Mouse (Mus musculus) c-Kit-negative CD71-positive TER-119-positive erythroid progenitor cells, embryonic 14.5 days (primary cell): ENCODE data around the gene Isx.

ENCODE experiments used
- DNase-seq: peaks from one replicate; pipeline ENCODE4 v3.0.0-alpha.2; 2013; ENCODE audit warnings: low read depth, low spot score

The Isx gene

DNA sequence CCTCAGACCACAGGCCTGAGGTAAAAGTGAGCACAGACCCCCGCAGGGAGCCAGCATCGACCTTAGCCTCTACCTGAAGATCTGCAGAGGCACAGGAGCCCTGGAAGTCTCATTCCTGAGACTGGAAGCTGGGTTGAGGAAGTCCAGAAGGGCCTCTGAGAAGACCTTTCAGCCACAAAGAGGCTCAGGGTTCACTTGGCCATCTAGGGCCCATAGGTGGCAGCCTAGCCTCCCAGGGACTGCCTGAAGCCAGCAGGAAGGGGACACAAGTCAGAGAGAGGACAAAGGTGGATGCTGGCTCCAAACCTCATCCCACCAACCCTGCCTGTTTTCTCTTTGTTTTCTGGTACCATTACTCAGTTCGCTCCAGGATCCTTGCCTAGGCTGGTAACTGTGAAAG, at the start of gene Isx:
Isx (plus strand) TSS at position 234 of the 400 bp plus-strand sequence.
- no peak for DNase-seq

DNA sequence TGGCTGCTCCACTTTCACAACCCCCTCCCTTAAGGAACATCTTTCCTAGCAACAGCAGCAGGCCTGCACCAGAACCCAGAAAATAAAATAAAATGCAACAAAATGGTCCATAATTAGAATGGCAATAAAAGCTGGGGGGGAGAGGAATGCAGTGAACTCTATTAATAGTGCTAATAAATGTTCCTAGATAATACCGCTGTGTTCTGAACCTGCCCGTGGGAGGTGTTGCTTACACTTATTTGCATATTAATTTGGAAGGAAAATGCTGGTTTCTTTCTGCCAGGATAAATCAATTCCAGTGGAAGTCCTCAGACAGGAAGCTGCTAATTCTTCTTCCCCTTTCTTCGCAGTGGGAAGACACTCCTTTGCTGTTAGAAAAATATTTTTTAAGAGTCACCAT, 45.3 kb upstream of the Isx start:
- no peak for DNase-seq

DNA sequence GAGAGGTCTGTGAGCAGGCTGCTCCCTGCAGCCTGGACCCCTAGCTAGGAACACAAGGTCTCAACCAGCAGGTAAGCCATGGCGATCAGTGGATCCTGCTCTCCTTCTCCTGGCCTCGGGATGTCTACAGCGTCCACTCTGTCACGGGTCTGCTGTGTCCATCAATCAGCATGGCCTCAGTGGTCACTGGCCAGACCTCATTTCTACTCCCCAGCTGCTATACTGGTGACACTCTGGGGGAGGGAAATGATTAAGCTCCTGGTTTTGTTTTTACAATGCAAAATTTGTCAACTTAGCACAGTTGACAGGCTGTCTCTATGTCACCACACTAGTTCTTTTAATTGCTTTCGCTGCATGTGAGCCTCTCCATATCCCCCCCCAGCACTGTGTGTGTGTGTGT, 41.7 kb upstream of the Isx start:
- no peak for DNase-seq

DNA sequence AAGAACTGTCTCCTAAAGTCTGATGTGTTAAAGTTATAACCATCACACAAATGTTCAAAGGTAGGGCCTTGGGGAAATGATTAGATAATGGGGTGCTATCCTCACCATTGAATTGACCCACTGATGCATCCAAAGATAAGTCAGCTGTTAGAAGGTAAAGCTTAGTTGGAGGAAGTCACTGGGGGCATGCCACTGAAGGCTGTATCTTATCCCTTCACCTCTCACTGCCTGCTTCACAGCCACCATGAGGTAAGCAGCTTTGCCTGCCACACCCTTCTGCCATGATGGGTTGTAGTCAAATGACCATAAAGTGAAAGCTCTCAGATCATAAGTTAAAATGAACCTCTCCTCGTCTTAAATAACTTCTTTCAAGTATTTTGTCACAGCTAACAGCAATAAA, 38.7 kb upstream of the Isx start:
- no peak for DNase-seq

DNA sequence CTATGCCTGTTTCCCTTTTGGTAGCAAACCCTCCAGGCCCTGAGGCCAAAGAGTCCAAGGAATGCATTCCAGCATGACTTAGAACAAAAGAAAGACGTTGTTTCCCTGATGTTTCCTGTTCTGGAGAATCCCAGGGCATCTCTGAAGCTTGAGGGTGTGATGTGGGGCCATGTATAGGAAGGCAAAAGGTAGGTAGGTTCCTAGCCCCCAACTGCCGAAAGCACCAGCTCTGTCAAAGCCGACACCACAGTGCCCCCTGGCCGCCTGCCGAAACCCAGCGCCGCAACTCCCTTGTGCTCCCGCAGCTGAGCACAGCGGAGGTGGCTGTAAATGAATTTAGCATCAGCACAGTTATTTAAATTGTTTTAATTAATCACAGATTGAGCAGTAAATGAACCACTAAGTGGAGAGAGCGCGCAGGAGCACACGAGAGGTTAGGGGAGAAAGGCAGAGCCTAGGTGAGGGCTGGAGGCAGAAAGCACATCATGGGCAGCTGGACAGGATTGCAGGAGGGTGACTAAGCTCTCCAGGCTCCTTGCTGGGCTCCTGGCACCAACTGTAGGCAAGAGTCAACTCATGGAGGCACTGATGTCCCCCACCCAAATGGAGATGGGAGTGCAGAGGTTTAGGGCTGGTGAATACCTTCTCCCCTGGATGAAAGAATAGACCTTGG, 25.5 kb upstream of the Isx start:
- no peak for DNase-seq

DNA sequence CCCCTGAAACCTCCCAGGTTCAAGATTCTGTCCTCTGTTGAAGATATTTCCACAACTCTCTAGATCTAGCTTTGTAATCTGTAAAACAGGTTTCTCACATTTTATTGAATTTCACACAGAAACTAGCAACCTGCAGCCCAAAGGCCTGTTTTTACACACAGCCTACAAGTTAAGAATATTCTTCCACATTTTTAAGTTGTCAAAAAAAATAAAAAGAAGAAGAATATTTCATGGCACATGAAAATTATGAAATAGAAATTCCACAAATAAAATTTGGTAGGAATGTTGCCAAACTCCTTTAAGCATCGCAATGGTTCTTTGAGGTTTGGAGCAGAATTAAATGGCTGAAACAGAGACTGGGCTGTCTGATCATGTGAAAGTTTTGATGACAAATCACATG, 24.3 kb upstream of the Isx start:
- no peak for DNase-seq

DNA sequence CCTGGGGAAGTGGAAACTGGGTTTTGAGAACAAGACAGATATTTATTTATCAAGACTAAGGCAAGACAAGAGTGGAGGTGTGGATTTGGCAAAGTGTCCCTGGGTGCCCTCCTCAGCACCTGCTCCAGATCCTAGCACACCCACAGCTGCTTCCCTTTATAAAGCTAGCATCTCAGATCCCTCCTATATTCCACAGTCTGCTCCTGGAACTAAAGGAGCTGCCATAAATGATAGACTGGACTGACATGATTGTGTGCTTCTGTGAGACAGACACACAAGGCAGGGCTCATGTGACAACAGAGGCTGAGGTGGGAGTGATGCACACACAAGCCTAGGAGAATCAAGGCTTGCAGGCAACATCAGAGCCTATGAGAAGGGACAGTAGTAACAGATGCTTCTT, 22.0 kb upstream of the Isx start:
- no peak for DNase-seq

DNA sequence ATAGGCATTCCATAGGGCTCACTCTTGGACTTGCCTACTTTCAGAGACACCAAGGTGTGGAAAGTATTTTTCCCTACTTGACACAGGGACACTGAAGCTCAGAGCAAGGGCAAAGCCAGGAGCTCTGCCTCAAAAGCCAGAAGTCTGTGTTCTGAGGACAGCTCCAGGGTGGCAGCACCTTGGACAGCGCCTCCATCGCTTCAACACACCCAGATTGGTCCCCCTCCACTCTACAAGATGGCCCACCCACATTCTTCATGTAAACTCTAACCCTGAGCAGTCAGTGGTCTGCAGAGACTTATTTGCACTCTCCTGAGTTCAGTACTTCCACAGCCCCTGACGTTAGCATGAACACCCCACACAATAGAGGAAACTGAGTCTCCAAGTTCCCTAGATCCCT, 21.1 kb upstream of the Isx start:
- DNase-seq: no peak

DNA sequence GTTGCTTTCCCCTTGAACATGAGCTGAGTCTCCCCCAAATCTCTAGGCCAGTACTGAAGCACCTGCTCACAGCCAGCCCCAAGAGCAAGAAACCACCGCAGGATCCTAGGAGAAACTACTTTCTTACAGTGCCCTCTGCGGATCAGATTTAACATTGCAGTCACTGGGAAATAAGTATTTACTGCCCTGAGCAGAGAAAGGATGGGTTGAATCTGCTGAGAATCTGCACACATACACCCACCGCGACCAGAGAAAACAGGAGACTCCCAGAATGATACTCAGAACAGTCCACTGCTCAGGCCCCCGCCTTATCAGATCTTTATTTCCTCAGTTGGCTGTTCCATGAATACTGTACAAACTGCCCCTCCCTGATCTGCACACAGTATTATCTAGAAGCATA, 19.5 kb upstream of the Isx start:
- DNase-seq: no peak

DNA sequence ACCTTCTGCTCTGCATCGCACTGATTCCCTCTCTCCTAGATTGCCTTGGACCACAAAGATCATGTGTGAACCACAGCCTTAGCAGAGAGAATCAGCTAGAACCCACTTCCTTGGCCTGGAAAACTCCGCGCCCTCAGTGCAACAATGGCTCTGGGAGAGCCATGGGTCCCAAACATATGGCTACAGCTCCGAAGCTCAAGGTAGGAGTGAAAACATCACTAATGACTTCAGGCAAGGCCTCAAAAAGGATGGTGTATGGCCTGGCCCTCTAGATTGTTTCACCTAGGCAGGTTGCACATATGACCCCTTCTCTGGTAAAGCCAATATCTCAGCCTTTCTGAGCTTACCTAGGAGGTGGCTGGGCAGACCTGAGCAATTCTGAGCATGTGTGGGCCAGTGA, 18.2 kb upstream of the Isx start:
- DNase-seq: no peak

DNA sequence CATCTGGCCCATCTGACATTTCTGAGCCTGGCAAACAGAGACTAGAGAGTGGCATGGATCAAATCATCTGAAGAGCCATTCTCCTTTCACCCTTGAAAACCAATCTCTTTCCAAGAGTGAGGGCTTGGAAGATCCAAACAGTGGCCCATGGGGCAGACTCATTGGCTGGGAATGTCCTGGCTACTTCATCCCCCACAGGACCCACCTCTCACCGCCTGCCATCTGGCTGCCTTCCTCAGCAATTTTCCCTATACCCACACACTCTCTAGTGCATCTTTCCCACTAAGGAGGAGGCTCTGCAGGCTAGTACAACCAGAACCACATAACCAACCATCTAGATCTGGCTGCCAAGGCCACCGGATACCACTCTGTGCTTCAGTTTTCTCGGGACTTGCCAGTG, 17.6 kb upstream of the Isx start:
- no peak for DNase-seq

DNA sequence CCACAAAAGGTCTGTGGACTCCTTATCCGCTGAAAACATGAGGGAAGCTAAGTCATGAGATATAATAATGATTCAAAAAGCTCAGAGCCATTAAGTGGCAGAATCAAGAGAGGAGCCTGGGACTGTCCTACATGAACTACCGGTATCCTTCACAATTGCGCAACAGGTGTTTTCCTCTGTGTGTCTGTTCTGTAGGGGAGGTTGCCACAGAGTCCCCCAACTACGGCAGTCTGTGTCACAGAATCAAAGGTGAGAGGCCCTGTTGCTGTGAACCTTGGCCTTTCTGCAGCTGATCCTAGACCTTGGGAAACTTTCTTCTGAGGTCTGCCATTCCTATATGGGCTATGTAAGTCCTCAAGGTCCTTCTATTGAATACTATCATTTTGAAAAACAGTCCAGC, 13.7 kb upstream of the Isx start:
- DNase-seq: no peak

DNA sequence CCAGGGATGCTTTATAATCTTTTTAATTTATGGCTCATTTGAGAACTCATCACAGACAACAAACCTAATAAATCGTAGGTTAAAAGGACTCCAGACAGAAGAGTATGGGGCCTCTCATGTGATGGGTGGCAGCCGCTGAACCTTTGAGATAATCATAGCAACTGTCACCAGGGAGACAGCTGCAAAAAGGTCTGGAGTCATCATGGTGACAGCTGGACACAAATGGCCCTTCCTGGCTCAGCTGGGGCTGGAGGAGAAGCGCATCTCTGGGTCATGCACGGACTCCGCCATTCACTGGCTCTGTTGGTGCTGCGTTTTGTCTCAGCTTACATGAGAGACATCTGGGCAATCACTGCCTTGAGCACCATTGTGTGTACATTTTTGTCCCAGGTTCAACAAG, 12.5 kb upstream of the Isx start:
- DNase-seq: no peak

DNA sequence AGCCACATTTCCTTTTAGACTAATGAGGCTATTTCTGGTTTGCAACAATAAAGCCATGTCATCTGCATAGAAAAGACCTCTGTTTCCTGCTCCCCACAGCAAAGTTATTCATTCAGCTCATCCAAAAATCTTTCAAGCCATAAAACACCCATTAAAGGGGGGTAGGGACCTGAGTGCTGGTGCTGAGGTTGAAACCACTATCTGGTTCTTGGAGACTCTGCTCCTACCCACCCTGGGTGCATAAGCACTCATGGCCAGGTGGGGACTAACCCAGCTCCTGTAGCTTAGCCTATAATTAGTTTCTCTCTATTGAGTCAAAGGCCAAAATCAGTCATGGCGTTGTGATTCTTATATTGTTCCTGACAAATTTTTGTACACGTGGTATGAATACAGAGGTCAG, 10.4 kb upstream of the Isx start:
- no peak for DNase-seq

DNA sequence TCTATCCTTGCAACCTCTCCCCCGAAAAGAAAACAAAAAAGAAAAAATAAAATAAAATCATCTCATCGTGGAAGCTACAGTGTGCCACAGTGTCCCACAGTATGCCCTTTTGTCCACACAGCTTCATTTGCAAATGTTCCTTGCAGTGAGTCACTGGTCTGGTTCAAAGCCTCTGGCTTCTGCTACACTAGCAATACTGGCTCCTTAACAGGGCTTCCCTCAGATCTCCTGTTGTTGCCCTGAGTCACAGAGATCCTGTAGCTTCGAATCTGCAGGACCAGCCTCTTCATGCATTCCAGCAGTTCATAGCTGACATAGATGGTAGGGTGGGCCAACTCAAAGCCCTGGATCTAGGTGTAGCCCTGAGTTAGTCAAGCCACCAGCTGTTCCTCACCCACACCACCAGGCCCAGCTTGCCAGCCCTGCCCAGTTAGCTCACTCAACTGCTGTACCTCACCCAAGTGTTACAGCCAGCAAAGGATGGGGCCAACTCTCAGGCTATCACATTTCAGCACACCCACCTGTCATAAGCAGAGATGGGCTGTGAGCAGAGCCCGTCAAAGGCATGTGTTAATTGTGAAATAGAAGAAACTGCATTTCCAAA, 2.5 kb upstream of the Isx start:
- DNase-seq: no peak

DNA sequence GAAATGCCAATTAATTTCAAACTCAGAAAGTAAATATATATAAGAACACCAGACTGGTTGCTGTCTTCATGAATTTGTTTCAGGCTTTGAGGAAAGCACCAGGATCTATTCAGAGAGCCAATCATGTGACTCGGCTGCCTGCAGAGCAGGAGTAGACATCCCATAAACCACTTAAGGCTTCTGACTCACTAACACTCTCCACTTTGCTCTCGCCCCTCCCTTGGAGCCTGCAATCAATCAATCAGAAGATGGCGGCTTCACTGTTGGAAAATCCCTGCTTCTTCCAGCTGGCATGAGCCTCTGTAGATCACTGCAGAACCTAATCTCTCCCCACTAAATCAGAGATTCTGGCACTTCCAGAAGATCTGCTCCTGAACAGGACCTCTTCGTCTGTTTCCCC, 1.3 kb upstream of the Isx start:
- no peak for DNase-seq

DNA sequence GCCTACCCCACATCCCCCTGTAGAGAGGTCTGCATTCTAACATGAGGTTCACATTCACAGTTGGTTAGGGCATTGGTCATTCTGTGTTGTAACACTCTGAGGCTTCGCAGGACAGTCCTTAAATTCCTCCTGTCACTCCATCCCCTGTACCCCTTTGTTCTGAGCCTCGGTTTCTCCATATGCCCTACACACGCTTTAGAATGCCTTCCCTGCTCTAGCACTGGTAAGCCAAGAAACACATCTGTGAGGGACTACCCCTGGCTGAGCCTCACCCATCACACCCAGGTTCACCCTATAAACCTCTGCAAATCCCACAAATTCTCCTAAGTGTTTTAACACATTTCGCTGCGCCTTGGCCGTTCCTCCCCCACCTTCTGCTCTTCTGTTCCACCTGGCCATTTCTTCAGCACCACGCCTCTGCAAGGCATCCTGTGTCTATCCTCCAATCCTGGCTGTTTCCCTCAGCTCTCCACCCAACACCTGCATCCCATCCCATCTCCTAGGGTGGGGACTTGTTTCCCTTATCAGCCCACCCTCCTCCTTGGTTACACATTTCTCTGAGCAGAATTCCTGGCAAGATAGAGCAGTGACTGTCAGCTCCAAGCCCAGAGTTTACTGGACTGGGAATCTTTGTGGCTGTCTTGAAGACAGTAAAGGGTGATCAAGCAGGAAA, 686 bp upstream of the Isx start:
- no peak for DNase-seq

DNA sequence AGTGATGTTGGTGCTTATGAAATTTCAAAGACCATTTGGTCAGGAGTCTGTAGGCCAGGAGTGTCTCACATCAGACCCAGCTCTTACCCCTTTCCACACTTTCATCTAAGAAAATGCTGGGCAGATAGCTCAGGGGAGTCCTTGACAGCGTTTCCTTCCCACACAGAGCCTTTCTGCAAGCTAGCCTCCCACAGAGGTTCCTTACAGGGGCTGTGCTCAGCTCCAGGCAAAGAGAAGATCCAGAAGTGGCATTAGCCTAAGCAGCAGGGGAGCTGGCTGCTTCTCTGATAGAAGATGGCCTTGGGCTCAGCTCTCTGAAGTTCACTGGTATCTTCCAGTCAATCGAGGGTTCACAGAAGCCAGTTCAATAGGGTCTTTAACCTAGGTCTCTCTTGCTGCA, 1.6 kb downstream of the Isx start:
- DNase-seq: no peak

DNA sequence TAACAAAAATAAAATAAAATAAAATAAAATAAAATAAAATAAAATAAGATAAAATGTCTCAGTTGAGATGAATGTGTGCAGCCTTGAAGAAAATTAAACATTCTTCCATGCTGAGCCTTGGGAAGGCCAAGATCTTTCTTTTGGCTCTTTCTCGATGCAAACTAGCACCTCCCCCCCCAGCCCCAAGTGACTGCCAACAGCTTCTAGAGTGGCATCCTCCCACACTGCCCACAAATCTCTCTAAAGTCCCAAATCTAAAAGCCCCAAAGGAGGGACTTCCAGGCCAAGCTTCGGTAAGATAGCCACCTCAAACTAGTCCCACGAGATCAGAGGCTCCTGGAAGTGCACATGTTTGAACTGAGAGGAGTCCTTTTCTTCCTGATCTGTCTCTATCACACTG, 5.7 kb downstream of the Isx start:
- no peak for DNase-seq

DNA sequence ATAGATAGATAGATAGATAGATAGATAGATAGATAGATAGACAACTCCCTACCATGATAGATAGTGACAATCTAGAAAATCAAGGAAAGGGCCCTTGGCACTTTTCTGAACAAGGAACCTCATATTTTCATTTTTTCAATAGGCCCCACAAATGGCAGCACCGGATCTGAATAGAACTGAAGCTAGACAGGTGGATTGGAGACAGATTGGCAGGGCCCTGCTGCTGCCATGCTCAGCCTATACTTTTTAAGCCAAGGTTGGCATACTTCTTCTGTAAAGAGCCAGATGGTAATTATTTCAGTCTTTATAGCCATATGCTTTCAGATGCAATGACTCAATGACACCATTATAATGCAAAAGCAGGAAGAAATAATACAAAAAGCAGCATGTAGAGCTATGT, 15.8 kb downstream of the Isx start:
- DNase-seq: no peak

DNA sequence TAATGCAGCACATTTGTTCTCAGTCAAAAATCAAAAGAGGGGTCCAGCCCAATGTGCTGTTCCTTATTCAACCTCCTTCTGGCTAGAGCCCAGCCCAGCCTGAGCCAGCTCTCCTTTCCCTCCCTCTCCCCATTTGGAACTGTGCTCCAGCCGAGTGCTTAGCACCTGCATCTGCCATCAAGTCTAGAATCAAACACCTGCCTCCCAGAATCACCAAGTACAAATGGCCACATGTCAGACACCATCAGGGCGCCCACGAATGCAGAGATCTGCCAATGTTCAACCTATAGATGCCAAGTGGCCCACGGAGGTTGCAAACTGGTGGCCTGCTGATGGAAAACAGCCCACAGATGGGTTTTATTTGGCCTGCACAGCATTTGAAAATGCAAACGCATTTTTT, 18.1 kb downstream of the Isx start:
- no peak for DNase-seq

DNA sequence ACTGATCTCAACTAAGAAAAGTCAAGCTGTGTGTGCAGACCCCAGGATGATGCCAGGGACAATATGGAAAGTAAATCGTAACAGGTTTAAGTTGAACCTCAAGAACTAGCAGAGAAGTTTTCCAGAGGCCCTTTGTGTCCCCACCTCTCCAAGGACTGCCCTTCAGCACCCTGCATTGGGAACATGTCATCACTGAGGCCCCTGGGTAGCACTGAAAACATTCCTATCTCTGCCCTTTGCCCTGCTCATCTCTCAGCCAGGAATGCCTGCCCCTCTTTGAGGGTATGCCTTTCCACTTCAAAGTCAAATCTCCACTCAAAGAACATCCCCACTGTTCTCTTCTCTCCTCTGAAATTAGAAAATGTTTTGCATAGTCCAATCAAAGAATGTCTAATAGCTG, 23.3 kb downstream of the Isx start:
- no peak for DNase-seq

DNA sequence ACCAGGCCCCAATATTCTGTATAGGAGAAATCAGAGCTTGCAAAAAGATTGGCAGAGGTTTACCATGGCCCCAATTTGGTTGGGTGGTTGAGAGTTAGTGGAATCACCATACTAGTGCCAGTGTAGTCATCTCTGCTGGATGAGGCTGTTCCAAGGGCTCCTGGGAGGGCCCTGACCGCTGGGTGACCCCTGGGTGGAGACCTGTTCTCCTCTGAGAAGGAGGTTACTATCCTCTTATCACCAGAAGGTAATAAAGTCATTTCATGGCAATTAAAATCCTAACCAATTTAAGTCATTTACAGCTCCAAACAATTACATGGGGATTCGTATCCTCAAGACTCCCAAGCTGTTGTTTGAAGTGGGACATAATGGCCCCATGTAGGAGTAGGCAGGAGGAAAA, 24.3 kb downstream of the Isx start:
- no peak for DNase-seq

DNA sequence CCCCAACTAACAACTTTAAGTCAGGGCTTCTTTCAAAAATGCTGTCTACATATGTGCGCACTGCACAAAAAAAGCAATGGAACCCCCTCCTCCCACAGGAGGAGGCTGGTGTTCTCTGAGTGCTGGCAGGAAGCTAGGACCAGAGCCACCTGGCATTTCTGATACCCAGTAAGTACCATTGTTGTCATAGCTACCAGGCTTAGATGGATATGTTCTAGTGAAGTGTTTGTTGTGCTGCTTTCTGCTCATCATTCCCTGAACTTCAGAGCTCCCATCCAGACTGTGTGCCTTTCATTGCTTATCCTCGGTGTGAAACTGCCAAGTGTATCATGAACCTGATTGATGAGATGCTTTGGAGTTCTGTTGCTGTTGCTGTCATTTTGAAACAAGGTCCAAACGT, 26.8 kb downstream of the Isx start:
- no peak for DNase-seq
